Mouse (Mus musculus) left cerebral cortex, adult 9 months (tissue): ENCODE data around the gene Efcc1.

ENCODE experiments used
- DNase-seq, 2 experiments: peaks; one replicate each; pipeline ENCODE4 v3.0.0; 2022; ENCODE audit warnings: low spot score in 2 of 2

Efcc1 gene

GRCm38 (mm10) chr6:87804036-87804435 lies 73.4 kb downstream of the Efcc1 start:
- DNase-seq, result no peak

- DNase-seq, result no peak
Measured at GRCm38 (mm10) chr6:87804886-87805285, 74.2 kb downstream of the Efcc1 start.

- no peak for DNase-seq
Measured at GRCm38 (mm10) chr6:87805448-87805847, 74.8 kb downstream of the Efcc1 start.
